Mouse (Mus musculus) hindbrain, embryonic 16.5 days (tissue): ENCODE results near the gene Atl1. TPM values are rescaled to one million over a fixed set of nuclear protein-coding genes. Genes with fewer than 3 reads are reported as not detected.

ENCODE experiments used
- ATAC-seq: fragments of 200-750 bp; cut with Nextera tagmentation; 2 replicates; pipeline ENCODE4 v1.8.0; 2017; ENCODE audit warnings: moderate TSS enrichment, moderate library complexity
- H3K27ac ChIP-seq: fragments of 300-500 bp; sonication (generic); 2 replicates; pipeline ENCODE4 v1.5.1; 2014; ENCODE audit warnings: low read depth, mild to moderate bottlenecking, control low read depth, low read length, moderate library complexity
- H3K27me3 ChIP-seq: fragments of 300-500 bp; sonication (generic); replicated peaks from 2 replicates; pipeline ENCODE4 v1.6.1; 2014; ENCODE audit warnings: low read length; ENCODE audit not compliant: control insufficient read depth, insufficient read depth
- H3K36me3 ChIP-seq: fragments of 300-500 bp; sonication (generic); 2 replicates; pipeline ENCODE4 v1.6.1; 2014; ENCODE audit warnings: mild to moderate bottlenecking, low read length, moderate library complexity, mixed read lengths; ENCODE audit not compliant: control insufficient read depth, insufficient read depth
- H3K4me1 ChIP-seq: fragments of 300-500 bp; sonication (generic); 2 replicates; pipeline ENCODE4 v1.6.1; 2014; ENCODE audit warnings: low read depth, low read length; ENCODE audit not compliant: control insufficient read depth, insufficient read depth
- H3K4me2 ChIP-seq: fragments of 300-500 bp; sonication (generic); 2 replicates; pipeline ENCODE4 v1.6.1; 2014; ENCODE audit warnings: mild to moderate bottlenecking, low read length, control low read depth, moderate library complexity
- H3K4me3 ChIP-seq: fragments of 300-500 bp; sonication (generic); 2 replicates; pipeline ENCODE4 v1.5.1; 2014; ENCODE audit warnings: mild to moderate bottlenecking, low read length, control low read depth, moderate library complexity
- H3K9ac ChIP-seq: fragments of 300-500 bp; sonication (generic); 2 replicates; pipeline ENCODE4 v1.6.1; 2014; ENCODE audit warnings: low read depth, mild to moderate bottlenecking, control low read depth, low read length, moderate library complexity
- H3K9me3 ChIP-seq: fragments of 300-500 bp; sonication (generic); 2 replicates; pipeline ENCODE4 v1.6.1; 2014; ENCODE audit warnings: mild to moderate bottlenecking, low read length, moderate library complexity; ENCODE audit not compliant: control insufficient read depth
- WGBS: fragments of 180-500 bp; shearing (Covaris S2); extraction: QIAGEN DNeasy Blood & Tissue Kit; methylation state at CpG from one replicate; pipeline ENCODE4 v1.1.7; 2014; 5-methylcytosine and 5-hydroxymethylcytosine counted together
- polyA plus RNA-seq: library from polyadenylated mRNA; unstranded; fragments of >200 nt; fragmentation: Nextera tagmentation; extraction: Ambion mirVana; gene quantifications from 2 replicates; pipeline ENCODE4 v1.2.1, GENCODE M21; 2015

The Atl1 gene
- polyA plus RNA-seq, 1 experiment from 2014 or later = 167 TPM

DNA sequence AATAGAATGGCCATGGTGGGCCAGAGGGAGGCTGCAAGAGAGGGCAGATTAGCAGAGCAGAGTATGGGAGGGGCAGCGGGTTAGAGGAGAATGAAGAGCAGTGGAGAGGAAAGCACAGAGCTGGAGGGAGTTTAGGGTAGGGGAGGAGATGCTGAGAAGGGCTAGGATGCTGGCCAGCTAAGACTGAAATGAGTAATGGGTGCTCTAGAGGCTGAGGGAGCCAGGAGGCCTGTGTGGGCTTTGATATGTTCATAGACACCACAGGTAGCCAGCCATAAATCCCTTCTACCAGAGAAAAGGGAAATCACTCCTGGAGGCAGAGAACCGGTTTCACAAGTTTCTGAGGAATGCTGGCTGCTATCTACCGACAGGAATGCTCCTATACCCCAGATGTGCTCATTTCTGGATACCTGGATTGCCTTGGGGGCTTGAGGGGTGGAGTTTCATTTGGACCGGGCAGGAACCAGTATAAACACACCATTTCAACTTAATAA, 13.2 kb upstream of the Atl1 start:
- no peak overlapping the region for H3K9ac ChIP-seq
- peaks cover 5% of the 10 kb centered on the region for H3K4me1 ChIP-seq

DNA sequence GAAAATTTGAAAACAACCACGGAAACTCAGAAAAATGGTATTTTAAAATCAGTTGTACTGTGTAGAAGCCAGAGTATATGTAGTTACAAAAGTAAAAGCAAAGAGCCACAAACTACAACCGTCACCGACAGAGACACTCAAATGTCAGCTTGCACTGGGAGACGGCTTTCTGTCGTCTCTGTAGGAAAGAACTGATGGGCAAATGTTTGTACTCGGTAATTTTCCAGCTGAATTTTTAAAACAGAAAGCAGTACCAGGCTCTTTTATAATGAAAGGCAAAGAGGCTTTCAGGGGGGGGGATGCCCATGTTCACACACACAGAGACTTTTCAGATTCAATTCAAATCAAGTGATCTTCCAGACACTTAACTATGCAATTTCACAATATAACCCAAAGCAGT, 12.7 kb upstream of the Atl1 start:
- no peaks in the 10 kb centered on the region for H3K27me3 ChIP-seq
- H3K4me3 ChIP-seq = no peak overlapping the region
- no peak overlapping the region for H3K27ac ChIP-seq
- ATAC-seq = no peak
- H3K9me3 ChIP-seq = no peaks in the 10 kb centered on the region
- no peak overlapping the region for H3K9ac ChIP-seq
- H3K4me1 ChIP-seq = peaks cover 5% of the 10 kb centered on the region
- H3K36me3 ChIP-seq = no peaks in the 10 kb centered on the region
- 19% methylated on average over 6 of the region's 6 CpGs for WGBS
- no peak overlapping the region for H3K4me2 ChIP-seq

More for the DNA sequence above, 13.2 kb upstream of the Atl1 start:
- peak; percentile 80 for ATAC-seq
- H3K4me3 ChIP-seq = no peak overlapping the region
- H3K9me3 ChIP-seq = no peaks in the 10 kb centered on the region
- no peaks in the 10 kb centered on the region for H3K27me3 ChIP-seq
- WGBS = 10% methylated on average over 4 of the region's 4 CpGs
- no peak overlapping the region for H3K4me2 ChIP-seq
- H3K27ac ChIP-seq = no peak overlapping the region
- H3K36me3 ChIP-seq = no peaks in the 10 kb centered on the region

DNA sequence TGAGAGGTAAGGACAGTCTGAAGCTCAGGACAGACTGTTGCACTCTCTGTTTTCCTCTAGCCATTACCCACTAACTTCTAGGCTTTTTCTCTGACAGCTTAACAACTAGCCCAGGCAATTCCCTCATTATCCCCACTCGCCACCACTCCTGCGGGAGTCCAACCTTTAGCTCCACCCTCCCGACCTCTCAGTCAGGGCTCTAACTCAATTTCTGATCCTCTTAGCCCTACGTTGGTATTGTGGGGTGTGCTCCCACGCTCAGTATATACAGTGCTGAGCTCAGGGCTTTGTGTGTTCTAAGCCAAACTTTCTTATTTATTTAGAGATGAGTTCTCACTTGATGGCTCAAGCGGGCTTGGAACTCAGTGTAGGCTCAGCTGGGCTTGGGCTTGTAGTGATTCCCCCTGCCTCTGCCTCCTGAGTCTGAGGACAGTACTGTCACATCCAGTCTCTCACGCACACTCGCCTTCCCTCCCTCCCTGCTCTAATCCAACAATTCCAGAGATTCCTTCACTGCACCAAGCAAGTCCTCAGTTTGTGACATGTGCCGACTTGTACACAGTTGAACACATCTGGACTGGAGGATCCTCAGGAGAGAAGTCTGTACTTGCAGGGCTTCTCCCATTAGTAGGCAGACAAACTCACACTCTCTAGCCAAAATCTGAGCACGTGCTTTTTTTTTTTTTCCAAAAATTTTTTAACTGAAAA, 11.1 kb upstream of the Atl1 start:
- H3K27me3 ChIP-seq = no peaks in the 10 kb centered on the region
- H3K4me2 ChIP-seq = no peak overlapping the region
- no peak overlapping the region for H3K27ac ChIP-seq
- H3K9ac ChIP-seq = no peak overlapping the region
- no peak overlapping the region for H3K4me3 ChIP-seq
- ATAC-seq = no peak
- H3K36me3 ChIP-seq = no peaks in the 10 kb centered on the region
- no peaks in the 10 kb centered on the region for H3K9me3 ChIP-seq
- H3K4me1 ChIP-seq = peaks cover 5% of the 10 kb centered on the region
- WGBS = 46% methylated on average over 10 of the region's 10 CpGs

DNA sequence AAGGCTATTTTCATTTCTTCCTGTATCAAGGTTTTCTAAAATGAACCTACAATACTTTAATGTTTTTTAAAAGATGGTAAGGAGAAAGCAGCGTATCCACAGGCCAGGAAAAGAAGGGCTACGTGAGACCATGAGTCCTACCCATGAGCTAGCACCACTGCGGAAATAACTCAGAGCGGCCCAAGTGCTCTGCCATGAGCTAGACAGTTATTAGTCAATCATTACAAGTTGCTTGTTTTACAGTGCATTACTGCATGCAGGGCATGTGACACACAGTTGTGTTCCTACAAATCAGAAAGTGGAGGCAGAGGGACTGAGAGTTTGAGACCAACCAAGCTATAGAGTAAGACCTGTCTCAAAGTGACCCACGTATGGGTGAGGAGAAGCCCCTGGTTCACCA, 8.4 kb upstream of the Atl1 start:
- no peak overlapping the region for H3K4me3 ChIP-seq
- 97% methylated on average over 5 of the region's 5 CpGs for WGBS
- H3K9ac ChIP-seq = no peak overlapping the region
- no peak for ATAC-seq
- H3K27me3 ChIP-seq = no peaks in the 10 kb centered on the region
- H3K27ac ChIP-seq = no peak overlapping the region
- H3K4me2 ChIP-seq = no peak overlapping the region
- no peaks in the 10 kb centered on the region for H3K9me3 ChIP-seq
- peaks cover 10% of the 10 kb centered on the region for H3K4me1 ChIP-seq
- H3K36me3 ChIP-seq = no peaks in the 10 kb centered on the region

DNA sequence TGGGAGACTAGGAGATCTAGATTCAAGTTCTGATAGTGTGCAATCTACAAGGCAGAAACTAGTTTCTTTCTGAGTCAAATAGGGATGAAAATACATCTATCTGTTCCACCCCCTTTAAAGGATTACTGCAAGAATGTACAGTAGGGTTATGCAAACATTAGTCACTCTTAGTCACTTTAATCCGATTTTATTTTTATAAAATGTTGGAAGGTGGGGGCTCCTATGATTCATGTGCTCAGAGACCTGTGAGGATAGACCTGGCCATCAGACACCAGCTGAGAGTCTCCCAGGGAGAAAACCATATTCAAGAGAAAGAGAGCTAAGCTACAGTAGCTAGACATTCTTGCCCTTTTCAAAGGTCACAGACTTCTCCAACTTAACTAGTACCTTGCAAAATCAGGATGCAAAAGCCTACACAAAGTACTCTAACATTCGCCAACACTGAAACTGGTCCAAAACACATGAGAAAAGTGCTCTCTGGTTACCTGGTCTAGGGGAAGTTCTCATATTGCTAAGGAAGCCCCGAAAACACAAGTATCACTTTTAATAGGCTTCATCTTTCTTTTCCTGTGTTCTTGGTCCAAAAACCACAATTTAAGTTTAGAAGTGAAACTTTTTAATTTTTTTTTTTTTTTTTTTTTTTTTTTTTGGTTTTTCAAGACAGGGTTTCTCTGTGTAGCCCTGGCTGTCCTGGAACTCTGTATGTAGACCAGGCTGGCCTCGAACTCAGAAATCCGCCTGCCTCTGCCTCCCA, 7.1 kb upstream of the Atl1 start:
- ATAC-seq = no peak
- no peaks in the 10 kb centered on the region for H3K36me3 ChIP-seq
- WGBS = 93% methylated on average over 5 of the region's 5 CpGs

DNA sequence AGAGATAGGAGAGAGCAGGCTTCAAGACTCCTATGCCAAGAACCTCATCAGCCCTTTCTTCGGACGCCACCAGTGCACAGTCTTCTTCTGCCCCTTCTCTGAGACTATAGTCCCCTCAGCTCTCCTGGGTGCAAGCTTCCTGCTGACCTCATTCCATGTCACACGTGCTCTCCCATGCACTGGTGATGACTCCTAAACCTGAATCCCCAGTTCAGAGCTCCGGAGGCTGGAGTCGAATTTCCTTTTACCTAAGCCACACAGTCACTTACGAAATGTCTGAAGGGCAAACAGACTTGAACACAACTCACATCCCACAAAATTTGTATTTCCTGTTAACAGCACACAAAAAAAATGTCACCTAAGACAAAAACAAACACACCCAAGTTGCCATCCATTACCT, 4.6 kb upstream of the Atl1 start:
- no peak overlapping the region for H3K4me2 ChIP-seq
- no peak overlapping the region for H3K4me3 ChIP-seq
- H3K9ac ChIP-seq = no peak overlapping the region
- ATAC-seq = no peak
- H3K9me3 ChIP-seq = no peaks in the 10 kb centered on the region
- H3K36me3 ChIP-seq = no peaks in the 10 kb centered on the region
- H3K27ac ChIP-seq = no peak overlapping the region
- 87% methylated on average over 6 of the region's 6 CpGs for WGBS
- H3K4me1 ChIP-seq = peaks cover 25% of the 10 kb centered on the region
- H3K27me3 ChIP-seq = no peaks in the 10 kb centered on the region

More for the DNA sequence above, 7.1 kb upstream of the Atl1 start:
- Histone ChIP-seq H3K4me3 (no peak overlapping the region), H3K4me2 (no peak overlapping the region), H3K4me1 (peaks cover 12% of the 10 kb centered on the region), H3K27me3 (no peaks in the 10 kb centered on the region), H3K9ac (no peak overlapping the region), H3K27ac (no peak overlapping the region), H3K9me3 (no peaks in the 10 kb centered on the region)

DNA sequence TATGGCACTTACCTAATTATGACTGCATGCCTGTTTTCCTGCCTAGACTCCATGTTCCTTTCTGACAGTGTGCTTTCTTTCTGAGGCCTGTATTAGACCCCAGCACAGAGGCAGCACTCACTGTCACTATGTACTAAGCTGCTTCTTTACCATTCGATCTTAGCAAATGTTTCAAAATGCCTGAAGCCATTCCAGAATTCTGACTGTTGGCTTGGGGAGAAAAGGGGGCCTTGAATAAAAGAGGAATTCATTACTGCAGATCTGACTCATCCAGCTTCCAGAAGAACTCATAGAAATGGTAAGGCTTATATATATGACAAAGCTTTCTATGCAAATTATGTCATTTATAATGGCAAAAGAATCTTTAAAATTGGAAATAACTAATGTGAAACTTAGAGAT, 4.1 kb upstream of the Atl1 start:
- H3K27me3 ChIP-seq = no peaks in the 10 kb centered on the region
- no peak overlapping the region for H3K4me3 ChIP-seq
- H3K4me1 ChIP-seq = peaks cover 25% of the 10 kb centered on the region
- ATAC-seq = no peak
- 62% methylated on average over 1 of the region's 1 CpGs for WGBS
- H3K9ac ChIP-seq = 0 out of 2 replicates have a peak overlapping the region, but pooled peaks have one; percentile 17
- H3K36me3 ChIP-seq = no peaks in the 10 kb centered on the region
- no peak overlapping the region for H3K27ac ChIP-seq
- H3K9me3 ChIP-seq = no peaks in the 10 kb centered on the region
- H3K4me2 ChIP-seq = no peak overlapping the region

DNA sequence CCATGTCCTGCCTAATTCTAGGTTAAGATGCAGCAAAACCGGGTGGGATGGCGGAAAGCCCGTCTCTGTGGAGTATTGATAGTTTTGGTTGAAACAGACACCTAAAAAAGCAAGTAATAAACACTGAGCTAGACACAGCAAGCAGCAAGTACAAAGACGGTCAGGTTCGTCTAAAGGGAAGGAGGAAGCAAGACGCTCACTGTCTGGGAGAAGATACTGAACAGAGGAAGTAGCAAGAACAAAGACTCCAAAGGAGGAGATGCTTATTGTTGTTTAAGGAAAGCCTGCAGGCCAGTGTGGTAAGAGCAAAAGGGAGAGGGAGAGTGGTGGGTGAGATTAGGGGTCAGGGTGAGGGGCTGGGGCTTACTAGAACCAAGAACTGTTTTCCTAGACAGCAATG, 2.4 kb upstream of the Atl1 start:
- Histone ChIP-seq H3K4me2 (peak overlapping the region; percentile 39), H3K4me1 (peaks cover 28% of the 10 kb centered on the region), H3K9ac (peak overlapping the region; percentile 45), H3K9me3 (no peaks in the 10 kb centered on the region), H3K27ac (no peak overlapping the region), H3K27me3 (no peaks in the 10 kb centered on the region), H3K4me3 (no peak overlapping the region), H3K36me3 (no peaks in the 10 kb centered on the region)
- whole genome bisulfite sequencing = 46% methylated on average over 6 of the region's 6 CpGs
- ATAC-seq = no peak

DNA sequence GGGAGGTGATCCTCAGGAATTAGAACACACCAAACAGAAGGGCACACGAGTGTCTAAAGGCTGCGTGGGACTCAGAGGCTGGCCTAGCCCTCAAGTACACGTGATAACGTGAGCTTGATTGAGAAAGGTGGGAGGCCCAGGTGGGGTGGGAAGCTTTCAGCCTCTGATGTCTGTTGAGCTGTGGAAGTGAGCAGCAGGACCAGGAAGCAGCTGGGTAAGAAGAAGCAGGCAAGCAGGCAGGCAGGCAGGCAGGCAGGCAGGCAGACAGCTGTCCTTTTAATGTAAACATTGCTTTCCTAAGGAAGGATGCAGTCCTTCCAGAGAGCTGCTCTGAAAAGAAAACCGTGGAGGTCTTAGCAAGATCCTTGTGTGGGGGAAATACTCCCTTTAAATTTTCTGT, 1.9 kb upstream of the Atl1 start:
- Histone ChIP-seq H3K4me2 (peak overlapping the region; percentile 39), H3K36me3 (no peaks in the 10 kb centered on the region), H3K27me3 (no peaks in the 10 kb centered on the region), H3K9me3 (no peaks in the 10 kb centered on the region), H3K9ac (peak overlapping the region; percentile 45), H3K27ac (no peak overlapping the region), H3K4me1 (peaks cover 28% of the 10 kb centered on the region), H3K4me3 (no peak overlapping the region)
- WGBS = 22% methylated on average over 5 of the region's 5 CpGs
- ATAC-seq = no peak
